Mouse (Mus musculus) testis, adult 2 months (tissue): ENCODE results near the gene Trabd. TPM values are rescaled to one million over a fixed set of nuclear protein-coding genes. Genes with fewer than 3 reads are reported as not detected.
A peak's percentile ranks its signal among the peaks of the same experiment; 100 is the strongest.

Experiments
- H3K27ac ChIP-seq: fragments of 200-500 bp; 2 replicates; pipeline ENCODE4 v1.5.1; 2012; ENCODE audit warnings: low read depth, low read length; ENCODE audit not compliant: control insufficient read depth, insufficient read depth
- H3K27me3 ChIP-seq: fragments of 200-500 bp; 2 replicates; pipeline ENCODE4 v1.6.1; 2012; ENCODE audit warnings: mild to moderate bottlenecking, low read length, moderate library complexity; ENCODE audit not compliant: control insufficient read depth, insufficient read depth
- H3K36me3 ChIP-seq: fragments of 200-500 bp; 2 replicates; pipeline ENCODE4 v1.6.1; 2012; ENCODE audit warnings: mild to moderate bottlenecking, low read length; ENCODE audit not compliant: control insufficient read depth, insufficient read depth
- H3K4me1 ChIP-seq: fragments of 200-500 bp; 2 replicates; pipeline ENCODE4 v1.6.1; 2012; ENCODE audit warnings: low read length; ENCODE audit not compliant: control insufficient read depth, insufficient read depth
- H3K4me3 ChIP-seq: fragments of 200-500 bp; 2 replicates; pipeline ENCODE4 v1.5.1; 2012; ENCODE audit warnings: low read depth, mild to moderate bottlenecking, low read length, moderate library complexity, mixed read lengths; ENCODE audit not compliant: control insufficient read depth
- CTCF ChIP-seq: fragments of 200-500 bp; IDR thresholded peaks from 2 replicates; pipeline ENCODE4 v1.5.1; 2012; ENCODE audit warnings: low read depth, mild to moderate bottlenecking, inconsistent platforms, low read length, moderate library complexity; ENCODE audit not compliant: control insufficient read depth, insufficient read depth, insufficient replicate concordance
- POLR2A ChIP-seq: fragments of 200-500 bp; IDR thresholded peaks from 2 replicates; pipeline ENCODE4 v1.6.1; 2012; ENCODE audit warnings: low read depth, mild to moderate bottlenecking, inconsistent platforms, low read length, moderate library complexity; ENCODE audit not compliant: control insufficient read depth
- polyA plus RNA-seq: library from polyadenylated mRNA; depleted of rRNA; stranded (reverse); fragments of >200 nt; gene quantifications from 2 replicates; pipeline ENCODE4 v1.2.3, GENCODE M21; 2012

Trabd gene
- polyA plus RNA-seq, 1 experiment, result 17.3 TPM

- no peak overlapping the region for H3K27ac ChIP-seq
- TF ChIP-seq POLR2A (no peak), CTCF (no peak)
- H3K4me3 ChIP-seq, result no peak overlapping the region
- H3K27me3 ChIP-seq, result no peaks in the 10 kb centered on the region
- no peaks in the 10 kb centered on the region for H3K36me3 ChIP-seq
- peaks cover 3% of the 10 kb centered on the region; the same call in 1 of the 2 replicates for H3K4me1 ChIP-seq
These were observed 14.0 kb upstream of the Trabd start for GRCm38 (mm10) chr15:89060811-89061460.

GRCm38 (mm10) chr15:89061761-89062517 lies 13.0 kb upstream of the Trabd start:
- TF ChIP-seq POLR2A, result no peak
- TF ChIP-seq CTCF, result no peak
- H3K4me1 ChIP-seq, result peaks cover 3% of the 10 kb centered on the region; the same call in 1 of the 2 replicates
- no peak overlapping the region for H3K27ac ChIP-seq
- no peaks in the 10 kb centered on the region for H3K36me3 ChIP-seq
- H3K27me3 ChIP-seq, result no peaks in the 10 kb centered on the region
- no peak overlapping the region for H3K4me3 ChIP-seq

DNA sequence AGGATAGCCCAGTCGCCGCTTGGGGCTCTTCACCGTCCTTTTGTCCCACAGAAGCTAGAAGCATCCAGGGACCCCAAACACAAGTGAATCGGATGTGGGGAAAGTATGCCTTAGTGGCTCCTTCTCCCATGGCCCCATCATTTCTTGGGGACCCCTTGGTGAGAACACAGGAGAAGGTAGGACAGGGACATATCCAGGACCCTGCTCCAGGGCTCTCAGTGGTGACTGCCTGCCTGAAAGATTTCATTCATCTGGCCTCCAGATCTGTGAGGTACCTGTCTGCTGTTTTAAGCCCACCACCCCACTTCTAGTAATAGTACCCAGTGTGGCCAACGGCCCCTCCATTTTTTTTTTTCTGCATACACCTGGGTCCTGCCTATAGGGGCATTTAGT lies 12.4 kb upstream of the Trabd start:
- TF ChIP-seq POLR2A (no peak), CTCF (no peak)
- Histone ChIP-seq H3K27me3 (no peaks in the 10 kb centered on the region), H3K4me1 (peaks cover 6% of the 10 kb centered on the region), H3K4me3 (no peak overlapping the region), H3K36me3 (no peaks in the 10 kb centered on the region), H3K27ac (no peak overlapping the region)

DNA sequence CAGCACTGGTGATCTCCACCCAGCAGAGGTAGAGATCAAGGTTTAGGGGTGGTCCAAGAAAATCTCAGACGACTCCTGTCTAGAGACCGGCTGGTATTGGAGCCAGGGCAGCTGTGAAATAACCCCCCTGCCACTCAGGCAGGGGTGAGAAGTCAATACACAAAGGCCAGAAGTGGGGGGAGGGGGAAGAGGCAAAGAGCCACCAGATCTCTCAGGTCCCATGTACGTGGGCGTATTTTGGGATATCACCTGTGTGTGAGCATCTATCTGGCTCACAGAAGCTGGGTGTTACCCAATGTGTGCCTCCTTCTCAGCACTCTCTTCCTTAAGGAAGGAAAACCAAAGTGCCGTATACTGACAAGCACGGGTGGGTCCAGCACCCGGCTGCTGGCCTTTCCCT lies 11.9 kb upstream of the Trabd start:
- no peak overlapping the region for H3K4me3 ChIP-seq
- no peaks in the 10 kb centered on the region for H3K27me3 ChIP-seq
- peaks cover 10% of the 10 kb centered on the region for H3K4me1 ChIP-seq
- no peak for TF ChIP-seq CTCF
- no peak for TF ChIP-seq POLR2A
- H3K36me3 ChIP-seq, result no peaks in the 10 kb centered on the region
- no peak overlapping the region for H3K27ac ChIP-seq

DNA sequence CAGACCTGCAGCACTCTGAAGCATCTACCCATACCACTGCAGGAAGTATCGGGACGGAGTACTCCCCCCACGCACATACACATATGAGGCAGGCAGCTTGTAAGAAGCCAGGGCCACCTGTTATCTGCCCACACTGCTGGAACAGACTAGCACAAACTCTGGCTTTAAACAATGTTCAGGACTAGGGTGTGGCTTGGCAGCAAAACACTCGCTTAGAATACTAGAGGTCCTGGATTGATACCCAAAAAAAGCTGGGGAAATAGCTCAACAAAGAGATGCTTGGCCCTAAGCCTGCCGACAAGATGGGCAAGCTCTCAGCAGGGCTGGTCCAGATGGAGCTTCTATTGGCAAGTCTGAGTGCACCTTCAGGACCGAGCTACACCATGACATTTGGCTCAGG lies 11.4 kb upstream of the Trabd start:
- Histone ChIP-seq H3K4me3 (no peak overlapping the region), H3K27me3 (no peaks in the 10 kb centered on the region), H3K4me1 (peaks cover 11% of the 10 kb centered on the region), H3K36me3 (no peaks in the 10 kb centered on the region), H3K27ac (no peak overlapping the region)
- TF ChIP-seq POLR2A (no peak), CTCF (no peak)

DNA sequence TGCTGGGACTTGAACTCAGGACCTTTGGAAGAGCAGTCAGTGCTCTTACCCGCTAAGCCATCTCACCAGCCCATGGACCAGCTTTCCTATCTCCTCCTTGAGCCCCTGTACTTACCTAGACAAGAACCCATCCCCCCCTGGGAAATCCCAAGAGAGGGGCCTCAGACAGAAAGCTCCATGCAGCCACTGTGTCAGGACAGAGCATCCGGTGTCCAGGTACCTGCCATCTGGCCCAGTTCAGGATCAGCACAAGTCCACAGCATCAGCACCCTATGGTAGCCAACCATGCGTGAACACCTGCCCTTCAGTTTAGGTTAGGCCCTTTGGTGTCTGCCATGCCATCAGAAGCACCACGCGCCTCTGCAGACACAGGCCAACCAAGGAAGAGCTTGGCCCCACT lies 10.0 kb upstream of the Trabd start:
- H3K36me3 ChIP-seq, result no peaks in the 10 kb centered on the region

GRCm38 (mm10) chr15:89067609-89068008 lies 7.3 kb upstream of the Trabd start:
- H3K27me3 ChIP-seq, result no peaks in the 10 kb centered on the region
- TF ChIP-seq CTCF, result no peak
- TF ChIP-seq POLR2A, result no peak

More for the DNA sequence above, 10.0 kb upstream of the Trabd start:
- Histone ChIP-seq H3K4me3 (no peak overlapping the region), H3K27ac (no peak overlapping the region), H3K4me1 (peaks cover 14% of the 10 kb centered on the region), H3K27me3 (no peaks in the 10 kb centered on the region)
- TF ChIP-seq POLR2A (no peak), CTCF (no peak)

More at GRCm38 (mm10) chr15:89067609-89068008, 7.3 kb upstream of the Trabd start:
- H3K27ac ChIP-seq, result no peak overlapping the region
- no peaks in the 10 kb centered on the region for H3K36me3 ChIP-seq
- H3K4me1 ChIP-seq, result peaks cover 22% of the 10 kb centered on the region
- H3K4me3 ChIP-seq, result peak overlapping the region; percentile 64
